Mouse (Mus musculus) embryonic facial prominence, embryonic 15.5 days (tissue): Measurements from ENCODE around the gene Ntm. TPM values are rescaled to one million over a fixed set of nuclear protein-coding genes. Genes with fewer than 3 reads are reported as not detected.

ENCODE experiments used
- ATAC-seq: fragments of 200-750 bp; cut with Nextera tagmentation; 2 replicates; pipeline ENCODE4 v1.8.0; 2017; ENCODE audit warnings: low read depth, moderate TSS enrichment; ENCODE audit not compliant: insufficient number of reproducible peaks, low FRiP score, low TSS enrichment
- H3K27ac ChIP-seq: fragments of 300-500 bp; sonication (generic); replicated peaks from 2 replicates; pipeline ENCODE4 v1.5.1; 2015; ENCODE audit warnings: mild to moderate bottlenecking, inconsistent platforms
- H3K27me3 ChIP-seq: fragments of 300-500 bp; sonication (generic); 2 replicates; pipeline ENCODE4 v1.6.1; 2015; ENCODE audit warnings: inconsistent platforms
- H3K36me3 ChIP-seq: fragments of 300-500 bp; sonication (generic); 2 replicates; pipeline ENCODE4 v1.6.1; 2015; ENCODE audit warnings: mild to moderate bottlenecking, inconsistent platforms
- H3K4me1 ChIP-seq: fragments of 300-500 bp; sonication (generic); 2 replicates; pipeline ENCODE4 v1.6.1; 2015; ENCODE audit warnings: inconsistent platforms
- H3K4me2 ChIP-seq: fragments of 300-500 bp; sonication (generic); replicated peaks from 2 replicates; pipeline ENCODE4 v1.6.1; 2015; ENCODE audit warnings: mild to moderate bottlenecking, inconsistent platforms
- H3K4me3 ChIP-seq: fragments of 300-500 bp; sonication (generic); replicated peaks from 2 replicates; pipeline ENCODE4 v1.5.1; 2015; ENCODE audit warnings: mild to moderate bottlenecking, inconsistent platforms
- H3K9ac ChIP-seq: fragments of 300-500 bp; sonication (generic); 2 replicates; pipeline ENCODE4 v1.6.1; 2015; ENCODE audit warnings: inconsistent platforms
- H3K9me3 ChIP-seq: fragments of 300-500 bp; sonication (generic); replicated peaks from 2 replicates; pipeline ENCODE4 v1.6.1; 2016; ENCODE audit warnings: inconsistent platforms
- WGBS: fragments of 180-500 bp; shearing (Covaris S2); methylation state at CpG from one replicate; pipeline ENCODE4 v1.1.7; 2015; 5-methylcytosine and 5-hydroxymethylcytosine counted together
- polyA plus RNA-seq: library from polyadenylated mRNA; unstranded; fragments of >200 nt; fragmentation: Nextera tagmentation; extraction: Ambion mirVana; gene quantifications from 2 replicates; pipeline ENCODE4 v1.2.1, GENCODE M21; 2015

Gene Ntm
- polyA plus RNA-seq, 1 experiment from 2014 or later: 23.8 TPM

- no peak overlapping the region for H3K27ac ChIP-seq
- no peak overlapping the region for H3K4me3 ChIP-seq
- WGBS: 71% methylated on average over 5 of the region's 5 CpGs
- no peak for ATAC-seq
- H3K27me3 ChIP-seq: no peaks in the 10 kb centered on the region
- no peaks in the 10 kb centered on the region for H3K36me3 ChIP-seq
- no peak overlapping the region for H3K4me2 ChIP-seq
- H3K9me3 ChIP-seq: no peaks in the 10 kb centered on the region
- H3K9ac ChIP-seq: no peak overlapping the region
- no peaks in the 10 kb centered on the region for H3K4me1 ChIP-seq
Observed at GRCm38 (mm10) chr9:29067572-29067971, 895.4 kb downstream of the Ntm start.

GRCm38 (mm10) chr9:29060293-29060692 is 902.6 kb downstream of the Ntm start:
- no peaks in the 10 kb centered on the region for H3K9me3 ChIP-seq
- no peaks in the 10 kb centered on the region for H3K4me1 ChIP-seq
- H3K4me2 ChIP-seq: no peak overlapping the region
- H3K27ac ChIP-seq: no peak overlapping the region
- H3K4me3 ChIP-seq: no peak overlapping the region
- ATAC-seq: no peak
- H3K36me3 ChIP-seq: no peaks in the 10 kb centered on the region
- no peaks in the 10 kb centered on the region for H3K27me3 ChIP-seq
- WGBS: 41% methylated on average over 6 of the region's 6 CpGs
- no peak overlapping the region for H3K9ac ChIP-seq

- Histone ChIP-seq H3K9ac (no peak overlapping the region), H3K4me3 (no peak overlapping the region), H3K27ac (no peak overlapping the region), H3K36me3 (no peaks in the 10 kb centered on the region), H3K9me3 (no peaks in the 10 kb centered on the region), H3K27me3 (no peaks in the 10 kb centered on the region), H3K4me1 (no peaks in the 10 kb centered on the region), H3K4me2 (no peak overlapping the region)
- WGBS: 49% methylated on average over 8 of the region's 8 CpGs
- ATAC-seq: no peak; the same call in 1 of the 2 replicates
Observed at GRCm38 (mm10) chr9:29058811-29059210, 904.1 kb downstream of the Ntm start.

- H3K36me3 ChIP-seq: no peaks in the 10 kb centered on the region
- no peaks in the 10 kb centered on the region for H3K4me1 ChIP-seq
- no peak overlapping the region for H3K4me2 ChIP-seq
- 90% methylated on average over 2 of the region's 2 CpGs for WGBS
- H3K9me3 ChIP-seq: no peaks in the 10 kb centered on the region
- H3K27ac ChIP-seq: no peak overlapping the region
- no peaks in the 10 kb centered on the region for H3K27me3 ChIP-seq
- H3K4me3 ChIP-seq: no peak overlapping the region
- H3K9ac ChIP-seq: no peak overlapping the region
- no peak for ATAC-seq
Observed at GRCm38 (mm10) chr9:29055637-29056036, 907.3 kb downstream of the Ntm start.

GRCm38 (mm10) chr9:29036466-29036865 is 926.5 kb downstream of the Ntm start:
- H3K9me3 ChIP-seq: no peaks in the 10 kb centered on the region
- 40% methylated on average over 3 of the region's 3 CpGs for WGBS
- no peaks in the 10 kb centered on the region for H3K4me1 ChIP-seq
- ATAC-seq: no peak
- no peak overlapping the region for H3K4me2 ChIP-seq
- H3K27me3 ChIP-seq: no peaks in the 10 kb centered on the region
- no peaks in the 10 kb centered on the region for H3K36me3 ChIP-seq
- H3K9ac ChIP-seq: no peak overlapping the region
- no peak overlapping the region for H3K4me3 ChIP-seq
- no peak overlapping the region for H3K27ac ChIP-seq

GRCm38 (mm10) chr9:29036058-29036457 is 926.9 kb downstream of the Ntm start:
- H3K4me1 ChIP-seq: no peaks in the 10 kb centered on the region
- H3K4me2 ChIP-seq: no peak overlapping the region
- no peak for ATAC-seq
- WGBS: 23% methylated on average over 4 of the region's 4 CpGs
- no peaks in the 10 kb centered on the region for H3K9me3 ChIP-seq
- no peak overlapping the region for H3K27ac ChIP-seq
- H3K36me3 ChIP-seq: no peaks in the 10 kb centered on the region
- no peaks in the 10 kb centered on the region for H3K27me3 ChIP-seq
- H3K4me3 ChIP-seq: no peak overlapping the region
- no peak overlapping the region for H3K9ac ChIP-seq

GRCm38 (mm10) chr9:29026410-29026809 is 936.5 kb downstream of the Ntm start:
- H3K27ac ChIP-seq: no peak overlapping the region
- no peaks in the 10 kb centered on the region for H3K9me3 ChIP-seq
- H3K4me1 ChIP-seq: no peaks in the 10 kb centered on the region
- H3K9ac ChIP-seq: no peak overlapping the region
- no peaks in the 10 kb centered on the region for H3K27me3 ChIP-seq
- ATAC-seq: no peak
- 79% methylated on average over 6 of the region's 6 CpGs for WGBS
- no peak overlapping the region for H3K4me3 ChIP-seq
- no peak overlapping the region for H3K4me2 ChIP-seq
- no peaks in the 10 kb centered on the region for H3K36me3 ChIP-seq

- no peak overlapping the region for H3K9ac ChIP-seq
- H3K27me3 ChIP-seq: no peaks in the 10 kb centered on the region
- H3K9me3 ChIP-seq: no peaks in the 10 kb centered on the region
- H3K4me1 ChIP-seq: no peaks in the 10 kb centered on the region
- no peak for ATAC-seq
- no peak overlapping the region for H3K4me2 ChIP-seq
- no peak overlapping the region for H3K4me3 ChIP-seq
- 79% methylated on average over 4 of the region's 4 CpGs for WGBS
- H3K27ac ChIP-seq: no peak overlapping the region
- no peaks in the 10 kb centered on the region for H3K36me3 ChIP-seq
Observed at GRCm38 (mm10) chr9:29025603-29026002, 937.3 kb downstream of the Ntm start.

GRCm38 (mm10) chr9:29025104-29025503 is 937.8 kb downstream of the Ntm start:
- Histone ChIP-seq H3K27ac (no peak overlapping the region), H3K4me3 (no peak overlapping the region), H3K9ac (no peak overlapping the region), H3K4me1 (no peaks in the 10 kb centered on the region), H3K36me3 (no peaks in the 10 kb centered on the region), H3K4me2 (no peak overlapping the region), H3K9me3 (no peaks in the 10 kb centered on the region), H3K27me3 (no peaks in the 10 kb centered on the region)
- 70% methylated on average over 1 of the region's 1 CpGs for WGBS
- ATAC-seq: no peak

GRCm38 (mm10) chr9:29016879-29017278 is 946.1 kb downstream of the Ntm start:
- H3K4me1 ChIP-seq: no peaks in the 10 kb centered on the region
- H3K4me3 ChIP-seq: no peak overlapping the region
- no peaks in the 10 kb centered on the region for H3K36me3 ChIP-seq
- no peak overlapping the region for H3K9ac ChIP-seq
- no peak overlapping the region for H3K27ac ChIP-seq
- H3K27me3 ChIP-seq: no peaks in the 10 kb centered on the region
- no peak overlapping the region for H3K4me2 ChIP-seq
- H3K9me3 ChIP-seq: no peaks in the 10 kb centered on the region
- WGBS: 86% methylated on average over 3 of the region's 3 CpGs
- ATAC-seq: no peak

- no peak for ATAC-seq
- WGBS: 92% methylated on average over 17 of the region's 17 CpGs
Observed at GRCm38 (mm10) chr9:29013881-29014280, 949.1 kb downstream of the Ntm start.

GRCm38 (mm10) chr9:29012541-29012940 is 950.4 kb downstream of the Ntm start:
- no peak for ATAC-seq
- H3K4me1 ChIP-seq: no peaks in the 10 kb centered on the region
- H3K36me3 ChIP-seq: no peaks in the 10 kb centered on the region
- H3K4me2 ChIP-seq: no peak overlapping the region
- H3K27ac ChIP-seq: no peak overlapping the region
- 82% methylated on average over 6 of the region's 6 CpGs for WGBS
- no peak overlapping the region for H3K9ac ChIP-seq
- H3K9me3 ChIP-seq: no peaks in the 10 kb centered on the region
- no peaks in the 10 kb centered on the region for H3K27me3 ChIP-seq
- H3K4me3 ChIP-seq: no peak overlapping the region

More at GRCm38 (mm10) chr9:29013881-29014280, 949.1 kb downstream of the Ntm start:
- Histone ChIP-seq H3K36me3 (no peaks in the 10 kb centered on the region), H3K4me3 (no peak overlapping the region), H3K27me3 (no peaks in the 10 kb centered on the region), H3K4me1 (no peaks in the 10 kb centered on the region), H3K9me3 (no peaks in the 10 kb centered on the region), H3K4me2 (no peak overlapping the region), H3K9ac (no peak overlapping the region), H3K27ac (no peak overlapping the region)
